Mouse (Mus musculus) mouse trophoblast stem cell (cell line): Measurements from ENCODE around the gene Plin1.

ENCODE experiments used
- in situ Hi-C, 2 experiments: fragments of 300-500 bp; cut with MseI, MboI; formaldehyde crosslinking; loops; 2 replicates in 1 of 2; 3 replicates in 1 of 2; pipeline ENCODE4 v1.15.1; 2025

Gene Plin1

GRCm38 (mm10) chr7:79736511-79736910, 3.8 kb upstream of the Plin1 start:
- in situ Hi-C loops, result no loop called here

GRCm38 (mm10) chr7:79734563-79734962, 1.9 kb upstream of the Plin1 start:
- in situ Hi-C loops, result no loop called here

- in situ Hi-C loops, result no loop called here
Measured at GRCm38 (mm10) chr7:79731438-79731837, 1.3 kb downstream of the Plin1 start.

- in situ Hi-C loops, result no loop called here
Measured at GRCm38 (mm10) chr7:79729743-79730370, 2.8 kb downstream of the Plin1 start.

- in situ Hi-C loops, result no loop called here
Measured at GRCm38 (mm10) chr7:79729169-79729568, 3.5 kb downstream of the Plin1 start.

- in situ Hi-C loops, result no loop called here
Measured at GRCm38 (mm10) chr7:79728219-79728618, 4.5 kb downstream of the Plin1 start.

GRCm38 (mm10) chr7:79727091-79727490, 5.6 kb downstream of the Plin1 start:
- in situ Hi-C loops, result no loop called here

- in situ Hi-C loops, result no loop called here
Measured at GRCm38 (mm10) chr7:79721386-79721977, 11.2 kb downstream of the Plin1 start.

GRCm38 (mm10) chr7:79715187-79715981, 17.3 kb downstream of the Plin1 start, which contains the start of gene Kif7:
Gene Kif7 (minus strand): TSS chr7:79715720.
- in situ Hi-C loops, result no loop called here

- in situ Hi-C loops, result no loop called here
Measured at GRCm38 (mm10) chr7:79710831-79711230, 21.9 kb downstream of the Plin1 start.

GRCm38 (mm10) chr7:79710130-79710607, 22.5 kb downstream of the Plin1 start:
- in situ Hi-C loops, result no loop called here

GRCm38 (mm10) chr7:79705210-79705609, 27.5 kb downstream of the Plin1 start:
- in situ Hi-C loops, result no loop called here

- in situ Hi-C loops, result no loop called here
Measured at GRCm38 (mm10) chr7:79702755-79703154, 29.9 kb downstream of the Plin1 start.

GRCm38 (mm10) chr7:79696495-79696894, 36.2 kb downstream of the Plin1 start:
- in situ Hi-C loops, result no loop called here

- in situ Hi-C loops, result no loop called here
Measured at GRCm38 (mm10) chr7:79680231-79680630, 52.5 kb downstream of the Plin1 start.

GRCm38 (mm10) chr7:79679186-79679585, 53.5 kb downstream of the Plin1 start:
- in situ Hi-C loops, result no loop called here

GRCm38 (mm10) chr7:79670900-79671604, 61.7 kb downstream of the Plin1 start:
- in situ Hi-C loops, result no loop called here
